8 mouse cellular contexts compared by ENCODE assay signal in the genomic region with DNA sequence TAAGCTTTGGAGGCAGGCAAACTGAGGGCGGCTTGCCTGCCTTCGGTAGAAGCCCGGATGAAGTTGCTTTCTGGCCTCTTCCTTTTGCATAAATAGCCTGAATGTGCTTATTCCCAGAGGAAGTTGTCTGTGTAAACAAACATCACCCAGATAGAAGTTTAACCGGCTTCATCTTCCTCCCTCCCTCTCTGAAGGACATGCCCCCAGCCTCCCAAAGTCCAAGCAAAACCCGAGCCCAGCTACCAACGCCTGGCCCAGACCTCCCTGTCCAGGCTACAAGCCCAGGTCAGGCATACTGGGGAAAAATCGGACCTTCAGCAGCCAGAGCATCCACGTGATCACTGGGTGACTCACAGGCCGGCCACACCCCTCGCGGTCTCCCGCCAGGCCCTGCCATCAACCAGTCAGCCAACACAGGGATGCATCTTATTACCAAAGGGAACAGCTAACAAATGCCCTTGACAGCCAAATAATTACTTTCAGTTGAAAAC. TPM values are rescaled to one million over a fixed set of nuclear protein-coding genes. Genes with fewer than 3 reads are reported as not detected.
A peak's percentile ranks its signal among the peaks of the same experiment; 100 is the strongest.
DNase-seq lines count a peak whose midpoint lies in the region; ATAC-seq and TF ChIP-seq lines count a peak whose summit lies in the region.

No protein-coding gene starts in this region.

- H3K27ac ChIP-seq in heart, embryonic 13.5 days (replicated peaks), result peak overlapping the region; percentile 81
- H3K27ac ChIP-seq in liver, embryonic 14.5 days, result peak overlapping the region; percentile 87
- H3K27ac ChIP-seq in stomach, embryonic 15.5 days, result peak overlapping the region; percentile 93

- peak; percentile 89 for DNase-seq in 416B (ENCODE audit: low read depth)
- peak; percentile 90 for DNase-seq in adrenal gland, postnatal 25 days
- peak; percentile 97 for DNase-seq in kidney, postnatal 14 days
- peak; percentile 78 to 82 (median 79) for DNase-seq in liver, embryonic 14.5 days (ENCODE audit: low read depth in 3 of 3, low spot score in 3 of 3)
- peak; percentile 88 to 90 for DNase-seq in natural killer cell, adult 2 months (ENCODE audit: low spot score in 2 of 2)

- peaks cover 48% of the 10 kb centered on the region for H3K4me1 ChIP-seq in heart, embryonic 13.5 days
- peaks cover 31 to 34% of the 10 kb centered on the region in 2 experiments for H3K4me1 ChIP-seq in liver, embryonic 14.5 days (replicated peaks; ENCODE audit: control insufficient read depth in 2 of 2, insufficient read depth in 2 of 2, low read length in 1 of 2)
- H3K4me1 ChIP-seq in stomach, embryonic 15.5 days, result peaks cover 32% of the 10 kb centered on the region

- peak overlapping the region; percentile 37 for H3K4me3 ChIP-seq in heart, embryonic 13.5 days
- peak overlapping the region; percentile 37 to 40 for H3K4me3 ChIP-seq in liver, embryonic 14.5 days (ENCODE audit: insufficient read depth in 1 of 2, low read depth in 2 of 2, low read length in 2 of 2)
- H3K4me3 ChIP-seq in stomach, embryonic 15.5 days (replicated peaks), result peak overlapping the region; percentile 31

- no peak for TF ChIP-seq EP300 in liver, embryonic 14.5 days (IDR thresholded peaks at IDR 0.05; ENCODE audit: low read depth)

- peaks cover 17% of the 10 kb centered on the region for H3K36me3 ChIP-seq in heart, embryonic 13.5 days
- H3K36me3 ChIP-seq in liver, embryonic 14.5 days (replicated peaks; ENCODE audit: control insufficient read depth, insufficient read depth, low read depth), result peaks cover 11% of the 10 kb centered on the region
- H3K36me3 ChIP-seq in stomach, embryonic 15.5 days, result 0 out of 2 replicates have a peak, but pooled peaks cover 7% of the 10 kb centered on the region

- 3% methylated on average over 12 of the region's 12 CpGs for WGBS in heart, embryonic 13.5 days
- 1% methylated on average over 12 of the region's 12 CpGs for WGBS in liver, embryonic 14.5 days (ENCODE audit: insufficient replicate concordance)
- 4% methylated on average over 12 of the region's 12 CpGs for WGBS in stomach, embryonic 15.5 days

- H3K27me3 ChIP-seq in heart, embryonic 13.5 days (replicated peaks), result no peaks in the 10 kb centered on the region
- H3K27me3 ChIP-seq in liver, embryonic 14.5 days (ENCODE audit: control insufficient read depth, insufficient read depth, low read length), result no peaks in the 10 kb centered on the region
- H3K27me3 ChIP-seq in stomach, embryonic 15.5 days (replicated peaks), result no peaks in the 10 kb centered on the region

- H3K4me2 ChIP-seq in heart, embryonic 13.5 days, result peak overlapping the region; percentile 59
- peak overlapping the region; percentile 81 for H3K4me2 ChIP-seq in liver, embryonic 14.5 days (ENCODE audit: low read depth)
- peak overlapping the region; percentile 60 for H3K4me2 ChIP-seq in stomach, embryonic 15.5 days

- TF ChIP-seq CTCF in liver, embryonic 14.5 days (IDR thresholded peaks at IDR 0.05; ENCODE audit: low read depth), result no peak

- peak; percentile 68 for ATAC-seq in erythroid progenitor cell, adult 5-6 weeks (replicated peaks; ENCODE audit: low FRiP score, poor library complexity, severe bottlenecking)
- ATAC-seq in heart, embryonic 13.5 days (ENCODE audit: extremely low read depth, insufficient number of reproducible peaks, low FRiP score, low TSS enrichment), result peak; percentile 48
- peak; percentile 29 for ATAC-seq in liver, embryonic 14.5 days (ENCODE audit: insufficient read depth)
- ATAC-seq in stomach, embryonic 15.5 days (ENCODE audit: insufficient read depth, low FRiP score, low read depth), result 0 out of 2 replicates have a peak, but pooled peaks have one; percentile 6

- H3K9ac ChIP-seq in heart, embryonic 13.5 days, result peak overlapping the region; percentile 67
- H3K9ac ChIP-seq in liver, embryonic 14.5 days (replicated peaks), result peak overlapping the region; percentile 62
- peak overlapping the region; percentile 39; the same call in 1 of the 2 replicates for H3K9ac ChIP-seq in stomach, embryonic 15.5 days

- H3K9me3 ChIP-seq in heart, embryonic 13.5 days, result no peaks in the 10 kb centered on the region
- no peaks in the 10 kb centered on the region for H3K9me3 ChIP-seq in liver, embryonic 14.5 days (ENCODE audit: control insufficient read depth, low read length)
- H3K9me3 ChIP-seq in stomach, embryonic 15.5 days, result no peaks in the 10 kb centered on the region

RNA-seq across cellular contexts. Expression of a gene that starts 4.4 kb away (rescaled TPM):
- 52.0 and 56.5 TPM in 2 replicates for total RNA-seq in adrenal gland, postnatal 25 days (2021)
- 38.2 and 62.0 TPM in 2 replicates for total RNA-seq in erythroid progenitor cell, adult 5-6 weeks (2015; ENCODE audit: low replicate concordance)
- 21.8 and 22.3 TPM in 2 replicates for total RNA-seq in erythroid progenitor cell, adult 5-6 weeks (2017; ENCODE audit: low replicate concordance)
- 5.6 and 6.2 TPM in 2 replicates for polyA plus RNA-seq in heart, embryonic 13.5 days (2015; fragmentation: Nextera tagmentation; extraction: Ambion mirVana)
- polyA plus RNA-seq in liver, embryonic 14.5 days (2012; rRNA removed), result 22.7 and 27.3 TPM in 2 replicates
- 9.9 and 11.6 TPM in 2 replicates for polyA plus RNA-seq in liver, embryonic 14.5 days (2014; fragmentation: Nextera tagmentation; extraction: Ambion mirVana)
- 24.6 and 25.7 TPM in 2 replicates for polyA plus RNA-seq in stomach, embryonic 15.5 days (2015; fragmentation: Nextera tagmentation; extraction: Ambion mirVana)

Comparison
In these comparisons a context has a peak if more than half of its experiments do, and no peak if none do; other contexts are left out.
1. Peak in every context shown above with its lines: DNase-seq, ATAC-seq, H3K4me3 ChIP-seq and H3K27ac ChIP-seq.
2. ATAC-seq: peak in every context shown above with its lines; median percentile 68 in erythroid progenitor cell, adult 5-6 weeks; 48 in heart, embryonic 13.5 days; 29 in liver, embryonic 14.5 days; 6 in stomach, embryonic 15.5 days.